Mouse (Mus musculus): ENCODE measurements around the gene Cnot2. TPM values are rescaled to one million over a fixed set of nuclear protein-coding genes. Genes with fewer than 3 reads are reported as not detected.
A peak's percentile ranks its signal among the peaks of the same experiment; 100 is the strongest.

Cnot2 gene
- polyA plus RNA-seq, 2 experiments, result 101 to 112 TPM

GRCm38 (mm10) chr10:116473759-116474549 is 107.4 kb downstream of the Cnot2 start, which contains the start of gene Kcnmb4:
Kcnmb4 (minus strand) TSS chr10:116473878.
- Histone ChIP-seq H3K27me3 (ENCODE audit: control insufficient read depth, insufficient read depth, low read length) (no peaks in the 10 kb centered on the region), H3K4me1 (ENCODE audit: control insufficient read depth, insufficient read depth, low read length) (peaks cover 13% of the 10 kb centered on the region), H3K4me3 (replicated peaks; ENCODE audit: low read length) (peak within 1 kb of the TSS; percentile 67), H3K9ac (ENCODE audit: low read depth, low read length, severe bottlenecking) (peak within 1 kb of the TSS; percentile 79), H3K36me3 (ENCODE audit: control insufficient read depth, insufficient read depth, low read length) (no peaks in the 10 kb centered on the region), H3K27ac (replicated peaks; ENCODE audit: low read depth, low read length) (peak within 1 kb of the TSS; percentile 82), H3K9me3 (ENCODE audit: control insufficient read depth, low read length) (no peaks in the 10 kb centered on the region), H3K4me2 (replicated peaks; ENCODE audit: low read depth, low read length, severe bottlenecking) (peak within 1 kb of the TSS; percentile 94)
- no peak for TF ChIP-seq POLR2A (IDR thresholded peaks at IDR 0.05; ENCODE audit: borderline replicate concordance, extremely low read depth, insufficient read depth, insufficient read length)
- under 1% methylated on average over 49 of the region's 92 CpGs for WGBS
- DNase-seq (ENCODE audit: low spot score), result peak; percentile 31
- ATAC-seq (ENCODE audit: low FRiP score, low read depth), result peak; percentile 75

- DNase-seq (ENCODE audit: low spot score), result peak; percentile 38
- H3K4me2 ChIP-seq (replicated peaks; ENCODE audit: low read depth, low read length, severe bottlenecking), result peak overlapping the region; percentile 94
- no peaks in the 10 kb centered on the region for H3K36me3 ChIP-seq (ENCODE audit: control insufficient read depth, insufficient read depth, low read length)
- peak overlapping the region; percentile 79 for H3K9ac ChIP-seq (ENCODE audit: low read depth, low read length, severe bottlenecking)
- ATAC-seq (ENCODE audit: low FRiP score, low read depth), result peak; percentile 75
- TF ChIP-seq POLR2A (IDR thresholded peaks at IDR 0.05; ENCODE audit: borderline replicate concordance, extremely low read depth, insufficient read depth, insufficient read length), result no peak
- peak overlapping the region; percentile 67 for H3K4me3 ChIP-seq (replicated peaks; ENCODE audit: low read length)
- no peaks in the 10 kb centered on the region for H3K9me3 ChIP-seq (ENCODE audit: control insufficient read depth, low read length)
- peak overlapping the region; percentile 82 for H3K27ac ChIP-seq (replicated peaks; ENCODE audit: low read depth, low read length)
- peaks cover 13% of the 10 kb centered on the region for H3K4me1 ChIP-seq (ENCODE audit: control insufficient read depth, insufficient read depth, low read length)
- no peaks in the 10 kb centered on the region for H3K27me3 ChIP-seq (ENCODE audit: control insufficient read depth, insufficient read depth, low read length)
- under 1% methylated on average over 43 of the region's 78 CpGs for WGBS
Observed at GRCm38 (mm10) chr10:116473071-116473758, 108.1 kb downstream of the Cnot2 start.

GRCm38 (mm10) chr10:116472579-116472978 is 108.7 kb downstream of the Cnot2 start:
- ATAC-seq (ENCODE audit: low FRiP score, low read depth), result no peak

GRCm38 (mm10) chr10:116470306-116470925 is 110.9 kb downstream of the Cnot2 start:
- TF ChIP-seq POLR2A (IDR thresholded peaks at IDR 0.05; ENCODE audit: borderline replicate concordance, extremely low read depth, insufficient read depth, insufficient read length), result no peak
- WGBS, result 76% methylated on average over 11 of the region's 11 CpGs
- ATAC-seq (ENCODE audit: low FRiP score, low read depth), result no peak
- peaks cover 13% of the 10 kb centered on the region for H3K4me1 ChIP-seq (ENCODE audit: control insufficient read depth, insufficient read depth, low read length)
- H3K9me3 ChIP-seq (ENCODE audit: control insufficient read depth, low read length), result no peaks in the 10 kb centered on the region
- H3K9ac ChIP-seq (ENCODE audit: low read depth, low read length, severe bottlenecking), result no peak overlapping the region
- H3K27ac ChIP-seq (replicated peaks; ENCODE audit: low read depth, low read length), result no peak overlapping the region
- no peak overlapping the region for H3K4me3 ChIP-seq (replicated peaks; ENCODE audit: low read length)
- no peak for DNase-seq (ENCODE audit: low spot score)
- H3K36me3 ChIP-seq (ENCODE audit: control insufficient read depth, insufficient read depth, low read length), result no peaks in the 10 kb centered on the region
- H3K27me3 ChIP-seq (ENCODE audit: control insufficient read depth, insufficient read depth, low read length), result no peaks in the 10 kb centered on the region
- H3K4me2 ChIP-seq (replicated peaks; ENCODE audit: low read depth, low read length, severe bottlenecking), result no peak overlapping the region

More at GRCm38 (mm10) chr10:116472579-116472978, 108.7 kb downstream of the Cnot2 start:
- Histone ChIP-seq H3K27me3 (ENCODE audit: control insufficient read depth, insufficient read depth, low read length) (no peaks in the 10 kb centered on the region), H3K4me2 (replicated peaks; ENCODE audit: low read depth, low read length, severe bottlenecking) (peak overlapping the region; percentile 94), H3K4me1 (ENCODE audit: control insufficient read depth, insufficient read depth, low read length) (peaks cover 13% of the 10 kb centered on the region), H3K4me3 (replicated peaks; ENCODE audit: low read length) (peak overlapping the region; percentile 67), H3K9ac (ENCODE audit: low read depth, low read length, severe bottlenecking) (peak overlapping the region; percentile 79), H3K9me3 (ENCODE audit: control insufficient read depth, low read length) (no peaks in the 10 kb centered on the region), H3K27ac (replicated peaks; ENCODE audit: low read depth, low read length) (no peak overlapping the region), H3K36me3 (ENCODE audit: control insufficient read depth, insufficient read depth, low read length) (no peaks in the 10 kb centered on the region)
- DNase-seq (ENCODE audit: low spot score), result no peak
- 9% methylated on average over 5 of the region's 5 CpGs for WGBS
- no peak for TF ChIP-seq POLR2A (IDR thresholded peaks at IDR 0.05; ENCODE audit: borderline replicate concordance, extremely low read depth, insufficient read depth, insufficient read length)

GRCm38 (mm10) chr10:116468094-116468493 is 113.2 kb downstream of the Cnot2 start:
- ATAC-seq (ENCODE audit: low FRiP score, low read depth), result no peak
- no peak for DNase-seq (ENCODE audit: low spot score)
- Histone ChIP-seq H3K27ac (replicated peaks; ENCODE audit: low read depth, low read length) (no peak overlapping the region), H3K9me3 (ENCODE audit: control insufficient read depth, low read length) (no peaks in the 10 kb centered on the region), H3K27me3 (ENCODE audit: control insufficient read depth, insufficient read depth, low read length) (no peaks in the 10 kb centered on the region), H3K4me3 (replicated peaks; ENCODE audit: low read length) (no peak overlapping the region), H3K4me1 (ENCODE audit: control insufficient read depth, insufficient read depth, low read length) (peaks cover 13% of the 10 kb centered on the region), H3K4me2 (replicated peaks; ENCODE audit: low read depth, low read length, severe bottlenecking) (no peak overlapping the region), H3K36me3 (ENCODE audit: control insufficient read depth, insufficient read depth, low read length) (0 out of 2 replicates have a peak, but pooled peaks cover under 1% of the 10 kb centered on the region), H3K9ac (ENCODE audit: low read depth, low read length, severe bottlenecking) (no peak overlapping the region)
- 77% methylated on average over 5 of the region's 5 CpGs for WGBS
- no peak for TF ChIP-seq POLR2A (IDR thresholded peaks at IDR 0.05; ENCODE audit: borderline replicate concordance, extremely low read depth, insufficient read depth, insufficient read length)
